Mouse (Mus musculus) embryonic stem cell, embryonic (primary cell): ENCODE results near the gene Hspb7.

ENCODE experiments used
- CTCF ChIA-PET, 4 experiments: fragments of 300-600 bp in 2 of 4; fragments of 350-600 bp in 2 of 4; sonication (Branson Sonifier 250); formaldehyde crosslinking; loops; one replicate each; lab custom pipeline; 2022; ENCODE audit warnings: inconsistent platforms in 2 of 4; lab: Charles Lee
- POLR2A ChIA-PET, 4 experiments: fragments of 300-600 bp in 2 of 4; fragments of 350-600 bp in 2 of 4; sonication (Branson Sonifier 250); formaldehyde crosslinking; loops; one replicate each; lab custom pipeline; 2022; ENCODE audit warnings: antibody characterized with exemption in 4 of 4, inconsistent platforms in 1 of 4; lab: Charles Lee

Hspb7 gene

DNA sequence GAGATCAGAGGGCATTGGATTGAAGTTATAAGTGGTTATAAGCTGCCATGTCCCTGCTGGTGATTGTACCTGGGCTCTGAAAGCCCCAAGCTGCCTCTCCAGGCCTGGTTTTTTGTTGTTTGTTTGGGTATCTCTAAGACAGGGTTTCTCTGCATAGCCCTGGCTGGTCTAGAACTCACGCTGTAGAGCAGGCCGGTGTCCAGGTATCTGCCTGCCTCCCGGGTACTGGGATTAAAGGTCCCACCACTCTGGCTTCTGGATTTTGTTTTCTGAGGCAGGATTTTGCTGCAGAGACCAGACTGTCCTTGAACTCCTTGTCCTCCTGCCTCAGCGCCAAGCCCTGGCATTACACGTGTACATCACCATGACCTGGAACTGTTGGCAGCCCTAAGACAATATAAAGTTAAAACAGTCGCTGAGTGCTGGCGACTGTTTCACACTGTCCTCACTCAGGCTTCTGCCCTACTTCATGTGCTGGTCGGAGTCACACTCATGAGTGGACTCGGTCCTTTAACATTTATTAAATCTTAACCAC, 31.4 kb downstream of the Hspb7 start:
- ChIA-PET CTCF (interaction anchor here in 1 of 4 experiments (1.2 kb wide), 1 partner anchor 21 kb away, joined by 4 read pairs; no protein-coding TSS in a partner anchor), POLR2A (interaction anchor here in 2 of 4 experiments (0.7 to 1.3 kb wide), 6 partner anchors 11 to 189 kb away, joined by 3 to 6 read pairs (median 4); no protein-coding TSS in a partner anchor)

DNA sequence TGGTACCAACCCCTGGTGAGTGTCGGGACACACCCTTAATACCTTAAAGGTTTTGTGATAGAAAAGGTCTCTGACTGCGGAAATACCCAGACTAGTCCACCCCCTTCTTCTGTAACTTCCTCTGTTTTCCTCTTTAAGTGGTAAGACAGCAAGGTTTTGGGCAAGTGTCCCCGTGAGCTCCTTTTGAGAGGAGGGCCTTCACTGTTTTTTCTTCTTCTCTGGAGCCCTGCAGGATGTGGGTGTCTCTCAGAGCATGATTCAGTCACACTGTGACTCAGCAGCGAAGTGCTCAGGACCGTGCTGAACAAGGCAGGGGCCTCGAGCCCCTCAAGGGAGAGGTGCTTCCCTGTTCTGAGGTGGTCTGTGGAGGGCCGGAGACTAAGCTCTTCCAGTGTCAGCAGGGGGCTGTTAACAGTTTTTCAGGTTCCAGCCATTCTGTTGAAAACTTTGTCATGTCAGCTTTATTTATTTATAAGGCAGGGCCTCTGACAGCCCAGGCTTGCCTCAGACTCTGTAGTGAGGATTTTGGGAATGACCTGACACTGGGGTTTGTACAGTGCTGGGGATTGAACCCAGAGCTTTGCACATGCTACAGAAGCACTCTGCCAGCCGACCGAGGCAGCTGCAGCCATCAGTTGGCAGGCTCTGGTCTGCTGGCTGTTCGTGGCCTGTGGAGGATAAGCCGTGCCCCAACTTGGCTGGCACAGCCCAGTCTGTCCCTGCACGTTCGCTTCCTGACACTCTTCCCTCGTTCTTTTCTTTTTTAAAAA, 34.2 kb downstream of the Hspb7 start:
- ChIA-PET CTCF (interaction anchor here (0.5 to 1.7 kb wide), 7 partner anchors 25 to 290 kb away, joined by 3 to 5 read pairs (median 3); no protein-coding TSS in a partner anchor), POLR2A (interaction anchor here in 3 of 4 experiments (0.6 to 3.7 kb wide), 11 partner anchors 9 to 33 kb away, joined by 3 to 16 read pairs (median 4); partner anchors contain the start of gene Srarp (in 1 of the 3))

DNA sequence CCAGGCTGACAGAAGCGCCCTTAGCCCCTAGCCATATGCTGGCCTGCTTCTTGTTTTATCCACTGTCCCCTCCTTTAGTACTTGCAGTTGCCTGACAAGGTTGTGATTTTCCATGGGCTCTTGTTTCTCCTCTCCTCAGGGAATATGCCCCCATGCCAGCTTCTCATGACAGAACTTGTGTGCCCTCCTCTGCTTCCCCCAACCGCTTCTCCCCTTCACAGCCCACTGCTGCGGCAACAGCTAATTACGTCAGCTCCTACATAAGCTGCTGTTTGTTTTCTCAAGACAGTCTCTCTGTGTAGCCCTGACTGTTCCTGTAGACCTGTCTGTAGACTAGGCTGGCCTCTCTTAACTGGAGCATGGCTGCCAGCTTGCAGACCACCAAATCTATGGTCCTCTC, 34.9 kb downstream of the Hspb7 start:
- ChIA-PET CTCF (interaction anchor here in 3 of 4 experiments (0.5 to 1.7 kb wide), 5 partner anchors 49 to 224 kb away, joined by 3 to 4 read pairs (median 3); no protein-coding TSS in a partner anchor), POLR2A (interaction anchor here in 2 of 4 experiments (0.6 to 3.7 kb wide), 7 partner anchors 8 to 23 kb away, joined by 3 to 16 read pairs (median 5); no protein-coding TSS in a partner anchor)

DNA sequence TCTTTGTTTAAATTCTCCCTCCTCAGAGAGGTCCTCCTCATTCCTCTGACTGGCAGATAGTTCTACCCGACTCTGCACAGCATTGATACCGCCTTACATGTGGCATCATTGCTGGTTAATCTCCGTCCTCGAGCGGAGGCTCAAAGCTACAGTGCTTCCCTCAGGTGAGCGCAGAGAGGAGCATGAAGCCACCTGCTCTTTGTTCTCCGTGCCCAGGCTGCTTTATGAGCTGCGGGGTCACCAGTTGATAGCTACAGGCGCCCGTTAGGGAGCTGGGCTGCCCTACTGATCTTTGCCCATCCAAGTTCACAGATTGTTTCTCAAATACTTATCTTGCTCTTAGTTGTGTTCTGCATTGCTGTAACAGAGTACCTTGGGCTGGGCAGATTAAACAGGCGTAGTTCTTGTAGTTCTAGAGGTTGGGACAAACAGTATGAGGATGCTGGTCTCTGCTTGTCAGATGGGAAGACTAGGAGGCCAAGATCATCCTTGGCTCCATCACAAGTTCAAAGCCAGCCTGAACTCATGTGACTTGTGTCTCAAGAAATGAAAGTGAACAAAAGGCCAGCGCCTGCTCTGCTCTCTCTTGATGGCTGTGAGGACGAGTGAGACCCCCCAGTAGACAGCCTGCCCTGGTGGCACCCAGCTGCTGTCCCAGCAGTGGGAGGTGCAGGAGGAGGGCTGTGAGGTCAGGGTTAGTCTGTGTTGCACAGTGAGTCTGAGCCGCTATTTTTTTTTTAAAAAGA, 35.8 kb downstream of the Hspb7 start:
- CTCF ChIA-PET, result interaction anchor here in 2 of 4 experiments (0.6 to 1.7 kb wide), 4 partner anchors 26 to 69 kb away, joined by 3 to 4 read pairs (median 4); no protein-coding TSS in a partner anchor
- POLR2A ChIA-PET, result interaction anchor here in 1 of 4 experiments (0.6 to 3.7 kb wide), 8 partner anchors 9 to 37 kb away, joined by 3 to 16 read pairs (median 4); no protein-coding TSS in a partner anchor

DNA sequence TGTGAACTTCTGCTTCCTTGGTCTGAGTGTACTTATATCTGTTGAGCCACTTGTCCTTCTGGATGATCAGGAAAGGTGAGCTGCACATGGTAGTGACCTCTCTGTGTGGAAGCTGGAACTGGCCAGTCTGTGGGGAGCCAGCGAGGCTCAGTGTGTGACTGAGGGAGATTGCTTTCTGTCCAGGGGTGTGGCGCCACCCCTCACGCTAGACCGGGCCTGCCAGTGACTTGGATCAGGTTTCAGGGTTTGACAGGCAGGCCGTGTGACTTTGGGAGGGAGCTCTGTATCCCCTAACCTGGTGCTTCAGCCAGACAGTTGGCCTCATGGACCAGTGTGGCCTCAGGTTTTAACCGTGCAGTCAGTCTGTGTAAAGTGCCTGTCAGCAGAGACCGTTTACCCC, 37.7 kb downstream of the Hspb7 start:
- CTCF ChIA-PET, result interaction anchor here (0.6 to 2.0 kb wide), 14 partner anchors 19 to 155 kb away, joined by 3 to 13 read pairs (median 4); no protein-coding TSS in a partner anchor

DNA sequence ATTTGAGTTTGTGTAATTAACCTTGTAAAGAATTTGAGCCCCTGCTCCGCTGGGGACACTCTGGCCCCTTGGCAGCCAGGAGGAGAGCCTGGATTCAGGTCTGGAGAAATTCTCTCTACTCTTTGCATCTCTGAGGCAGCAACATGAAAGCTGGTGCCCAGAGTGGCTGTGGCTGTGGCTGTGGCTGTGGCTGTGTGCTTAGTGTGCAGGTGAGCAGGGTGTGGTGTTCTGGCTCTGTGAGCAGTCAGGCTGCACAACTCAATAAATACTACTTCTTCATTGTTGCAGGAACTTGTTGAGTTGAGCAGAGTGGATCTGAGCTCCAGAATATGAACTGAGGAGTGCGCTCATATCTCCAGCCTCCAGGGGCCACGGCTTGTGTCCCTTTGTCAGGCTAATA, 38.3 kb downstream of the Hspb7 start:
- CTCF ChIA-PET, result interaction anchor here (0.6 to 2.0 kb wide), 12 partner anchors 13 to 74 kb away, joined by 3 to 11 read pairs (median 4); no protein-coding TSS in a partner anchor

More for the DNA sequence above, 37.7 kb downstream of the Hspb7 start:
- POLR2A ChIA-PET, result interaction anchor here (0.5 to 3.2 kb wide), 33 partner anchors 9 to 336 kb away, joined by 3 to 24 read pairs (median 4); partner anchors contain the start of genes Casp9 (in 1 of the 4) and Spen (in 1 of the 4)

DNA sequence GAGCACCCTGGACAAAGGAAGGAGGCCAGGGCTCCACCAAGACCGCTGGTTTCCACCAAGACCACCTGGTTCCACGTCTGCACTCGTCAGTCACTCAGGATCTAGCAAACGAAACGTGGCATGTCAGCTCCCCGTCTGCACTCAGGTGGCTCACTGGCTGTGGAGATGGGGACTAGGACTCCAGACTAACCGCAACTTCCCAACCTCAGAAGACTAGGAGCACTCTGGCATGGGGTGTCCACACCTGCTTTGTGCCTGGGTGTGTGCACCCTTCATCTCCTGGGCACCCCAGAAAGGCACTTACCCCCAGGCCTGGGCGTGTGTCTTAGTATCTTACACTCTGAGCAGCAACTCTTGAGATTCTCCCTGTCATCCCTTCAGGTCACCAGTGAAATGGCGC, 39.2 kb downstream of the Hspb7 start:
- ChIA-PET CTCF (interaction anchor here in 1 of 4 experiments (0.9 to 1.9 kb wide), 2 partner anchors 12 to 30 kb away, joined by 4 to 5 read pairs; no protein-coding TSS in a partner anchor), POLR2A (interaction anchor here in 3 of 4 experiments (0.6 to 3.2 kb wide), 9 partner anchors 10 to 106 kb away, joined by 3 to 24 read pairs (median 5); no protein-coding TSS in a partner anchor)

More for the DNA sequence above, 38.3 kb downstream of the Hspb7 start:
- POLR2A ChIA-PET, result interaction anchor here in 3 of 4 experiments (0.6 to 3.2 kb wide), 33 partner anchors 8 to 336 kb away, joined by 3 to 24 read pairs (median 4); partner anchors contain the start of genes Casp9 (in 1 of the 3) and Spen (in 1 of the 3)

DNA sequence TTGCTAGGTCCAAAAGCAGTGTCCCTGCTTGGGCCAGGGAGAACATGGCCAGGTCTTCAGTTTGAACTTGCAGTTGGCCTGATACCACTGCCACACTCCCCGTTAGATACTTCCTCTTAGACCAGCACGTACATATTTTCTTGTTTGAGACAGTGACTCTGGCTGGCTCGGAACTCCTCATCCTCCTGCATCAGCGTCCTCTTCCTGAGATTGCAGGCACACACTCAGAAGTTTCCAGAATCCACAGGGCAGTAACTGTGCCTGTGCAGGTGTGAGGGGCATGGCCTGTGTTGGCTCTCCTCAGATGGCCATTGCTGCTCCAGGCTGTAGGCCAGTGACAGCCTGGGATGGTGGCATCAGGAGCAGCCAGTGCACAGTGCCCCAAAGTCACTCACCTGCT, 39.9 kb downstream of the Hspb7 start:
- ChIA-PET POLR2A (interaction anchor here in 2 of 4 experiments (0.5 to 3.2 kb wide), 17 partner anchors 7 to 263 kb away, joined by 3 to 24 read pairs (median 3); partner anchors contain the start of genes Ddi2 (in 1 of the 2) and Hspb7 (in 1 of the 2)), CTCF (interaction anchor here in 3 of 4 experiments (0.6 to 1.5 kb wide), 6 partner anchors 17 to 754 kb away, joined by 3 to 6 read pairs (median 4); no protein-coding TSS in a partner anchor)

DNA sequence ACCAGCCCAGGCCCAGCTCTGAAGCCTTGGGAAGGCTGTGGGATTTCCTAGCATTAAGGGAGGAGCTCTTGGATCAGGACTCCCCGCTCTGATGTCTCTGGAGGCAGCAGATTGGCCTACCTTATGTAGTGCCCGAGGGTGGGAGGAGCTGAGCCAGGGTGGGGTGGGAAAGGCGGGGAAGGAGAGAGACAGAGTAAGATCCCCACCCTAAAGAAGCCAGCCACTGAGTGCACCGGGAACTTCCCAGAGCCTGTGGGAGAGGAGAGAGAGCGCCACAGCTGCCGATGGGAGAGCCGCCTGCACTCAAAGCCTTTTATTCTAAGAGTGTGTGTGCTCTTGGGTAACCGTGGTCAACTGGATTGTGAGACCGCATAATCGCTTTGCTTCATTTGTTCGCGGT, 40.5 kb downstream of the Hspb7 start:
- POLR2A ChIA-PET, result interaction anchor here in 3 of 4 experiments (0.5 to 2.8 kb wide), 19 partner anchors 8 to 262 kb away, joined by 3 to 7 read pairs (median 3); partner anchors contain the start of genes Ddi2 (in 1 of the 3) and Hspb7 (in 1 of the 3)

DNA sequence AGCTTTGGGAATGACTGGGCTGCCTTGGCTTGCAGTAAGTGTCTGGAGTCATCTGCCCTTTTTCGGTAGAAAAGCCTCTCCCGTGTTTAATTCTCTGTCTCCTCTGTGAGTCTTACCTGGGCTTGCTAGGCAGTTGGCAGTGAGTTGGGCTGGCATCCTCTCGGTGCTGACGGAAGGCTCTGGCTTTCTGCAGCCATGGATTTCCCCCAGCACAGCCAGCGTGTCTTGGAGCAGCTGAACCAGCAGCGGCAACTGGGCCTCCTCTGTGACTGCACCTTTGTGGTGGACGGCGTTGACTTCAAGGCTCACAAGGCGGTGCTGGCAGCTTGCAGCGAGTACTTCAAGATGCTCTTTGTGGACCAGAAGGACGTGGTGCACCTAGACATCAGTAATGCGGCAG, 41.0 kb downstream of the Hspb7 start:
- CTCF ChIA-PET, result interaction anchor here in 3 of 4 experiments (0.6 to 1.5 kb wide), 6 partner anchors 16 to 45 kb away, joined by 3 to 6 read pairs (median 4); no protein-coding TSS in a partner anchor
- POLR2A ChIA-PET, result interaction anchor here in 3 of 4 experiments (0.5 to 2.8 kb wide), 18 partner anchors 8 to 115 kb away, joined by 3 to 7 read pairs (median 3); partner anchors contain the start of gene Hspb7 (in 1 of the 3)

More for the DNA sequence above, 40.5 kb downstream of the Hspb7 start:
- CTCF ChIA-PET, result interaction anchor here in 3 of 4 experiments (0.6 to 1.5 kb wide), 6 partner anchors 17 to 753 kb away, joined by 3 to 6 read pairs (median 4); no protein-coding TSS in a partner anchor

DNA sequence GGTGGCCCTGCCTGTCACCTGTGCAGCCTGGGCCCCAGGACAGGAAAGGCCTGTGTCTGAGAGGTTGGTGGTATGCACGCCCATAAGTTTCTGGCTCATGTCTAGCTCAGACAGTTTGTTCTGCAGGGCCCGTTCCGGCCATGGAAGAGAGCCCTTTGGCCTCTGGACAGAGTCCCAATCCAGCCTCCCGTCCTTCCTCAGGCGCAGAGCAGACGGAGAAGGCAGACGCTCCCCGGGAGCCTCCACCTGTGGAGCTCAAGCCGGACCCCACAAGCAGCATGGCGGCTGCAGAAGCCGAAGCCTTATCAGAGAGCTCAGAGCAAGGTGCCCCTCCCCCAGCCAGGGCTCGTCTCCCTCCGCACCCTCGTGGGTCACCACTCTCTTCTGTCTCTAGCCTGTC, 42.9 kb downstream of the Hspb7 start:
- POLR2A ChIA-PET, result interaction anchor here in 3 of 4 experiments (0.6 to 3.5 kb wide), 17 partner anchors 13 to 330 kb away, joined by 3 to 17 read pairs (median 3); partner anchors contain the start of gene Casp9 (in 1 of the 3)
- CTCF ChIA-PET, result interaction anchor here in 3 of 4 experiments (0.5 to 1.9 kb wide), 13 partner anchors 13 to 309 kb away, joined by 3 to 9 read pairs (median 3); no protein-coding TSS in a partner anchor

DNA sequence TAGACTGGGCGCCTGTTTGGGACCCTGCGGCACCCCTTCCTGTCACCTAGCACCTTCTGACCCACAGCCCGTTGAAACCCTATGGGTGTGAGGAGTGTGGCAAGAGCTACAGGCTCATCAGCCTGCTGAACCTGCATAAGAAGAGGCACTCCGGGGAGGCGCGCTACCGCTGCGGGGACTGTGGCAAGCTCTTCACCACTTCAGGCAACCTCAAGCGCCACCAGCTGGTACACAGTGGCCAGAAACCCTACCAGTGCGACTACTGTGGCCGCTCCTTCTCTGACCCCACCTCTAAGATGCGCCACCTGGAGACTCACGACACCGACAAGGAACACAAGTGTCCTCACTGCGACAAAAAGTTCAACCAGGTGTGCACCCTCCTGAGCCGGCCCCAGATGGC, 44.1 kb downstream of the Hspb7 start:
- ChIA-PET POLR2A (interaction anchor here in 3 of 4 experiments (0.6 to 3.5 kb wide), 26 partner anchors 10 to 150 kb away, joined by 3 to 17 read pairs (median 4); no protein-coding TSS in a partner anchor), CTCF (interaction anchor here in 3 of 4 experiments (0.5 to 2.7 kb wide), 28 partner anchors 10 to 308 kb away, joined by 3 to 15 read pairs (median 4); no protein-coding TSS in a partner anchor)

DNA sequence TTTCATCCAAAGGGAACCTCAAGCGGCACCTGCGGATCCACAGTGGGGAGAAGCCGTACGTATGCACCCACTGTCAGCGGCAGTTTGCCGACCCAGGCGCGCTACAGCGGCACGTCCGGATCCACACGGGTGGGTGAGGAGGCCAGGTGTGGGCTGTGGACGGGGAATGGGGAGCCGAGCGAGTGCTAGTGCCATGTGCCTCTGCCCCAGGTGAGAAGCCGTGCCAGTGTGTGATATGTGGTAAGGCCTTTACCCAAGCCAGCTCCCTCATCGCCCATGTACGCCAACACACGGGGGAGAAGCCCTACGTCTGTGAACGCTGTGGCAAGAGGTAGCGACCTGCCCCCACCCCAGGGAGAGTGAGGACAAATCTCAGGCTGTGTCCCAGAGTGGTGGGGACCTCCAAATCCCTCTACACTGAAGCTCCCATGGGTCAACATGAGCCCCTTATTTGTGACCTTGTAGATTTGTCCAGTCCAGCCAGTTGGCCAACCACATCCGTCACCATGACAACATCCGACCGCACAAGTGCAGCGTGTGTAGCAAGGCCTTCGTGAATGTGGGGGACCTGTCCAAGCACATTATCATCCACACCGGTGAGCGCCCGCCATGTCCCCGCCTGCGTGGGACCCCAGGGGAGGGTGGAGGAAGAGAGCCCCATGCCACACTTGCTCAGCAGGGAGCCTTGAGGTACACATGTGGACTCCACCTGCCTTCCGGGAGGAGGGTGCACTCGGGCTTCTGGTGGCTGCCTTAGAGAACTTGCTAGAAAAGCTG, 45.1 kb downstream of the Hspb7 start:
- ChIA-PET CTCF (interaction anchor here in 3 of 4 experiments (1.0 to 2.7 kb wide), 13 partner anchors 9 to 111 kb away, joined by 3 to 15 read pairs (median 5); no protein-coding TSS in a partner anchor), POLR2A (interaction anchor here in 2 of 4 experiments (0.5 to 3.5 kb wide), 17 partner anchors 9 to 110 kb away, joined by 3 to 17 read pairs (median 4); partner anchors contain the start of gene Hspb7 (in 1 of the 2))

DNA sequence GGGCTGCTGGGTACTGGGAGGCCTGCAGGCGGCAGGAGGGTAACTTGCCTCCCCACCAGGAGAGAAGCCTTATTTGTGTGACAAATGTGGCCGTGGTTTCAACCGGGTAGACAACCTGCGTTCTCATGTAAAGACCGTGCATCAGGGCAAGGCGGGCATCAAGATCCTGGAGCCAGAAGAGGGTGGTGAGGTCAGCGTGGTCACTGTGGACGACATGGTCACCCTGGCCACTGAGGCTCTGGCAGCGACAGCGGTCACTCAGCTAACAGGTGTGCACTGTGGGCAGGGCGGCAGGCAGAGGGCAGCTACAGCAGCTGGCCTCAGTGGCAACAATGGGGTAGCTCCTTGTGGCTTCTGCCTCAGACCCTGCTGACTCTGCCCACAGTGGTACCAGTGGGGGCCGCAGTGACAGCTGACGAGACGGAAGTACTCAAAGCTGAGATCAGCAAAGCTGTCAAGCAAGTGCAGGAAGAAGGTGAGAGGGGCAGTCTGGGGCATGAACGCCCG, 45.8 kb downstream of the Hspb7 start:
- POLR2A ChIA-PET, result interaction anchor here in 3 of 4 experiments (0.5 to 3.5 kb wide), 13 partner anchors 8 to 108 kb away, joined by 3 to 17 read pairs (median 3); partner anchors contain the start of genes Clcnka (in 1 of the 3) and Hspb7 (in 1 of the 3)
- CTCF ChIA-PET, result interaction anchor here in 2 of 4 experiments (1.2 to 2.7 kb wide), 3 partner anchors 10 to 110 kb away, joined by 4 to 15 read pairs (median 10); no protein-coding TSS in a partner anchor
